Mouse (Mus musculus) heart, adult 2 months (tissue): Measurements from ENCODE around the gene Sh3d19.

Experiments used
- CTCF ChIP-seq: fragments of 200-600 bp; IDR thresholded peaks from 2 replicates; pipeline ENCODE4 v1.8.1; 2022; ENCODE audit warnings: antibody characterized with exemption, mild to moderate bottlenecking, moderate library complexity
- EP300 ChIP-seq: fragments of 200-500 bp; IDR thresholded peaks from 2 replicates; pipeline ENCODE4 v1.6.1; 2011; ENCODE audit warnings: low read depth, low read length, control low read depth; ENCODE audit not compliant: insufficient read depth
- POLR2A ChIP-seq: fragments of 200-500 bp; IDR thresholded peaks from 2 replicates; pipeline ENCODE4 v1.6.1; 2011; ENCODE audit warnings: mild to moderate bottlenecking, low read depth, low read length, control low read depth; ENCODE audit not compliant: insufficient read depth

- TF ChIP-seq EP300 (no peak), CTCF (no peak), POLR2A (no peak)
These were observed 22.8 kb downstream of the Sh3d19 start for GRCm38 (mm10) chr3:85993744-85994143.
